Mouse (Mus musculus) splenic B cell, adult 2 months (primary cell): Measurements from ENCODE around the gene Akt1s1.
"Not testable (repeated sequence)": the region's sequence is repeated elsewhere in the genome, so short reads cannot be mapped to it uniquely, and the experiment has no call there.

Experiments used
- DNase-seq: peaks from one replicate; pipeline ENCODE4 v3.0.0-alpha.2; 2011; ENCODE audit warnings: low read depth, low spot score
- H3K27me3 ChIP-seq: 2 replicates; pipeline ENCODE4 v1.6.1; 2012; ENCODE audit warnings: mild to moderate bottlenecking, low read length, moderate library complexity, mixed read lengths; ENCODE audit not compliant: control insufficient read depth, poor library complexity, insufficient read depth, severe bottlenecking
- H3K36me3 ChIP-seq: 2 replicates; pipeline ENCODE4 v1.6.1; 2012; ENCODE audit warnings: mild to moderate bottlenecking, low read length, moderate library complexity, mixed read lengths; ENCODE audit not compliant: control insufficient read depth, poor library complexity, insufficient read depth, severe bottlenecking

Akt1s1 gene

DNA sequence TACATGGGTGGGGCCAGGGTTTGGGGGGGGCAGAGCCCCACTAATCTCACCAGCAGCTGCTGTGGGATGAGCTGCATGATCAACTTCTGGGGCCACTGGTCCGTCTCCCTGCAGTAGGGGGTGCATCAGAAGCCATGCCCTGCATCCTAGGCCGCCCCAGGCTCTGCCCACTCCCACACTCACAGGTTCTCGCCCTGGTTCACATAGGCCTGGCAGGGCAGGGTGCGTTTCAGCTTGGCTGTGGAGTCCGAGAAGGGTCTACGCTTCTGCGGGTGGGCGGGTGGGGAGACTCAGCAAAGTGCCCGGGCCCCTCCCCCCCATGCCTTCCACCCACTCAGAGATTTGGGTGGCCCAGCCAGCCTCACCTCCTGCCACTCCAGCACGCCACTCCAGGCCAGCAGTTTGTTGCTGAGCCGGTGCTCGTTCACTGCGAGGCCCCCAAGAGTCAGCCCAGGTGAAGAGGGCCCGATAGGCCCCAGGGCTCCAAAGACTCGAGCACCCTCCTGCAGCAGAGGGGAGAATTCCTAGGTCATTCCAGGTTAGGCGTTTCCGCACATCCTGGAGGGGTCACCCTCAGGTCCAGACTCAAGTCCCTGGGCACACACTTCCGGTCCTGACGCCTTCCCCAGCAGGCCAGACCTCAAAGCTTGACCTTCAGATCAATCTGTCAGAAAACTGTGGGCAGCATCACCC, 18.4 kb downstream of the Akt1s1 start:
- Histone ChIP-seq H3K36me3 (no peaks in the 10 kb centered on the region), H3K27me3 (no peaks in the 10 kb centered on the region)
- no peak for DNase-seq

DNA sequence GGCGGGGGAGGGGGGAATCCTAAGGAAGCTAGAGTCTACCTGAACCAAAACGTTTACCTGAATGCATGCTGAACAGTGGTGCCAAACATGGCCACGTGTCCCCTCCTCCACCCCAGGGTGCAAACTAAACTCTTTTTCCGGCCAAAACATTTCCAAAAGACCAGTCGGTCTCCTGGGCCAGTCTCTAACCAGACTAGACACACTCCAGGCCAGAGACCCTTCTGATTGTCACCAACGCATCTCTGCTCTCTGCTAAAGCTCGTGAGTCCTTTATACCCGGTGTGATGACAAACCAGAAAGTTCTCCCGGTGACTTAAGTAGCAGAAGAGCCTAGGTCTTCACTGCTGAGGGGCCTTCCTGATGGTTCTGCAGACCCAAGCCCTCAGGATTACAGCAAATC, 19.0 kb downstream of the Akt1s1 start:
- Histone ChIP-seq H3K36me3 (no peaks in the 10 kb centered on the region), H3K27me3 (no peaks in the 10 kb centered on the region)
- DNase-seq: no peak

DNA sequence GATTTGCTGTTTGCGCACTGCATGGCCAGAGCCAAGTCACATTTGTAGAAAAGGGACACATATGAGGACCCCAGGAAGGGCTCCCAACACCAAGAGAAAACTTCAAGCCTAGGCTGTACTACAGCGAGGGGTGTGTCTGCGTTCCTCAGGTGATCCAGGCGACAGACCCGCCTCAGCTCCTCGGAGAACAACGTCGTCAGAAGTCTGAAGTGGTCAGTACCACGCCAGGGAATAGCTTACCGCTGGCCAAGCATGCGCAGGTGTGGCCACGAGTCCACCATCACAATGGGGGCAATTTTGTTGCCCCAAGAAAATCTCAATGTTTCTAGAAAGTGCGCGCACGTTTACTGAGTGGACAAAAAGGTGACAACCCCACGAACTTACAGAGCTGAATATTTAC, 19.7 kb downstream of the Akt1s1 start:
- no peak for DNase-seq
- Histone ChIP-seq H3K27me3 (no peaks in the 10 kb centered on the region), H3K36me3 (no peaks in the 10 kb centered on the region)

DNA sequence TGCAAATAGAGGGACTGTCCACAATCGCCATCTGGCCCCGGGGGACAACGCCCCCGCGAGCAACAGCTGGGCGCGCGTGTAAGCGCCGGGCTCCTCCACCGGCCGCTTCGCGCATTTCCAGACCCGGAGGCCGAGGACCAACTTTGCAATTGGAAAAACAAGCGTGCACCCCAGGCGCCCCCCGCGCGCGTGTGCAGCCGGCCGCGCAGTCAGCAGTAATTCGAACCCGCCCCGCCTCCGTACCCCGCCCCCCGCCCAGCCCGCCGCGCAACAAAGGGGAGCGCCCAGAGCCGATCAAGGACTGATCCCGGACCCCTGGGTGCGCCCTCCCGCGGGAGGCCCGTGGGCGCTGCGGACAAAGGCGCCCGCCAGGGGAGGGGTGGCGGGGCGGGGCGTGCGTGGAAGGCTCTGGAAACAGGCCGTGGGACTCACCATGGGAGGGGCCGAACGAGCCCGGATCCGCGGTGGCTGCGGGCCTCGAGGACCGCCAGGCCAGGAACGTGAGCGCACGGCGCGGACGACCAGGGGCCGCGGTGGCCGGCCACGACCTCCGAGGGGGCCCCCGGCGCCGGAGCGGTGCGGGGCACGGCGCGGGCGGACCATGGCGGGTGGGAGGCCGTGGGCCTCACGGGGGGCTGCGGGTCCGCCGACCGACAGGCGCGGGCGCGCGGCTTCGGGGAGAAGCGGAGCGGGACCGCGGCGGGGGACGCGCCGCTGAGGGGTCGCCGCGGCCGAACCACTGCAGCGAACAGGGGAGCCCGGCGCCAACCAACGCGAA, 20.3 kb downstream of the Akt1s1 start:
- no peaks in the 10 kb centered on the region for H3K27me3 ChIP-seq
- DNase-seq: peak; percentile 60
- H3K36me3 ChIP-seq: no peaks in the 10 kb centered on the region

DNA sequence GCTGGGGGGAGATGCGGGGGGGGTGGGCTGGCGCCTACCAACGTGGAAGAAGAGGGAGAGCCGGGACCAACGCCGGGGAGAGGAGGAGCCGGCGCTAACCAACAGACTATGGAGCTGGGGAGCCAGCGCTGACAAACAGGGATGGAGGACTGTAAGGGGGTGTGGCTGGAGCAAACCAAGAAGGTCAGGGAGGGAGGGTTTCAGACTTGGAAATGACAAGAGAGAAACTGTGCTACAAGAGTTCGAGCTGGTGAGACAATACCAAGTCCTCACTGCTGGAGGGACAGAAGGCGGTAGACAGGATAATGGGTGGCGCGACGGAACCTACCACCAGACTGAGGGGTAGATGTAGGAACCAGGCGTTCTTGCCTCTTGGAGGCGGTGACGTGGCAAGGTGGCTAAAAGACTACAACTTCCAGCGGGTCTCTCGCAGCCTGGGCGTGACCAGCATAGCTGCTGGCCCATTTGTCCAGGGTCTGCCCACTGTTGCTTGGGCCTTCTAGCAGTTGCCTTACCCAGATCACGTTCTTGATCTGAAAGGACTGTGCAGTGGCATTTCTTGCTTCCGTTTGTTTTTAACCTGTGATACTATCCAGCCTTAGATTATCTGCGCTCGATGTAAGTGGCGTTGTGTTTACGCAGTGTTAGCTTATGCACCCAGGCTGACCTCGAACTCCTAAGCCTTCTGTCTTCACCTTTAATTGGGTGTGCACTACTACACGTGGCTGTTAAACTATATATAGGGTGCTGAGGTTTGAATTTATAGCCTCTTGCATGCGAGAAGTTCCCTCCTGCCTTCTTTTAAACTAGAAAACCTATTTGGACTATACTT, 21.1 kb downstream of the Akt1s1 start, which contains the start of gene Ptov1:
TSS of gene Ptov1 (minus strand) at position 92 of the 832 bp plus-strand sequence.
- no peaks in the 10 kb centered on the region for H3K36me3 ChIP-seq
- peak; percentile 78 for DNase-seq
- H3K27me3 ChIP-seq: no peaks in the 10 kb centered on the region

DNA sequence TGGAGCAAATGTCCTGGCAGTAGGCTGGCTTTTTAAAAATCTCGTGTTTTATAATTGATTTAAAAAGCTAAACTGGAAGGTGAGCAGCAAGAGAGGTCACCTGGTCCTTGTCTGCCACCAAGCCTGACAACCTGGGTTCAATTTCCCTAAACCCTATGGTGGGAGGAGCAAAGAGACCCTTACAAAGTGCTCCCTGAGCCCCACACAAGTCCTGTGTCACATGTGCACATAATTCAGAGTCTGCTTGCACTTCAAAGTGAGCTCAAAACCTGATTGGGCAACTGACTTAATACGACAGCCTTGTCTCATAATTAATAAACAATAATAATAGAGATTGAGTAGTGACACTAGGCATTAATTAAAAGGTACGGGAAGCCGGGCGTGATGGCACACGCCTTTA, 21.8 kb downstream of the Akt1s1 start:
- DNase-seq: no peak
- Histone ChIP-seq H3K27me3 (no peaks in the 10 kb centered on the region), H3K36me3 (no peaks in the 10 kb centered on the region)

DNA sequence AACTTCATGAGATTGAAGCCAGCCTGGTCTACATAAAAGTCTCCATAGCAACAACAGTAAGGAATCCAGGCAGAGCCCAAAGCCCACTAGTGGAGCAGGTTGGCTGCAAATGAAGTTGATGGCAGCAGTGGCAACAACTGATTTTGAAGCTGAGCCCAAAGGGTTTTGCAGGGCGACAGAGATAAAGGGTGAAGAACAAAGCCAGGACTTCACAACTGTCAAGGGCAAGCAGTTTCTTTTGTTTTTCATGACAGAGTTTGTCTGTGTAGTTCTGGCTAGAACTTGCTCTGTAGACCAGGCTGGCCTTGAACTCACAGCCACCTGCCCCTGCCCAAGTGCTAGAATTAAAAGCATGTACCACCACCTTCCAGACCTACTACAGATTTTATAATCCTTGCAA, 22.4 kb downstream of the Akt1s1 start:
- H3K27me3 ChIP-seq: no peaks in the 10 kb centered on the region
- DNase-seq: no peak
- H3K36me3 ChIP-seq: no peaks in the 10 kb centered on the region

DNA sequence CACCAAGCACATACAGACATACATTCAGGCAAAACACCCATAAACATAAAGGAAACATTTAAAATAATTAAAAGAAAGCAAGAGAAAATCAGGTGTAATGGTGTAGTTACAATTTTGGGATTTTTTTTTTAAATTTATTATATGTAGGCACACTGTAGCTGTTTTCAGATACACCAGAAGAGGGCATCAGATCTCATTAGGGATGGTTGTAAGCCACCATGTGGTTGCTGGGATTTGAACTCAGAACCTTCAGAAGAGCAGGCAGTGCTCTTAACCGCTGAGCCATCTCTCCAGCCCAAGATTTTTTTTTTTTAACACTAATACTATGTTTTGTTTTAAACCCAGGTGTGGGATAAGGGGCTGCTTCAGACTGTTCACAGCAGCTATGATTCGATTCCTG, 23.0 kb downstream of the Akt1s1 start:
- DNase-seq, H3K27me3 ChIP-seq, H3K36me3 ChIP-seq: not testable (repeated sequence)

DNA sequence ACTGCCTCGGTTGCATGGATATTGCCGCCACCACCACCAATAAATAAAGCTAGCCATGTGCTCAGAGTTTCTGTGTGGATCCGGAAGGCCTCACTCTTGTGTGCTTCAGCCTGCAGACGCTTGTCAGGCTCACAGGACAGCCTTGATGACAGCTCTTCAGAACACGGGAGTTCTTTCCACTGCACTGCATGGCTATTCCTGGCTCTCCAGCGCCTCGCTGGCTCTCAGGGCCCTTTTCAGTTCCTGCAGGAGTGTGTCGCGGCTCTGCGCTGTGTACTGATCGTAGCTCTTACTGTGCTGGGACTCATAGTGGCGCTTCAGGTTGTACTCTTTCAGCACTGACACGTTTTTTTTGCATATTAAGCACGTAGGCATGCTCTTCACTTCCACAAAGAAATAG, 29.0 kb downstream of the Akt1s1 start:
- Histone ChIP-seq H3K27me3 (no peaks in the 10 kb centered on the region), H3K36me3 (peaks cover 9% of the 10 kb centered on the region)
- DNase-seq: no peak

DNA sequence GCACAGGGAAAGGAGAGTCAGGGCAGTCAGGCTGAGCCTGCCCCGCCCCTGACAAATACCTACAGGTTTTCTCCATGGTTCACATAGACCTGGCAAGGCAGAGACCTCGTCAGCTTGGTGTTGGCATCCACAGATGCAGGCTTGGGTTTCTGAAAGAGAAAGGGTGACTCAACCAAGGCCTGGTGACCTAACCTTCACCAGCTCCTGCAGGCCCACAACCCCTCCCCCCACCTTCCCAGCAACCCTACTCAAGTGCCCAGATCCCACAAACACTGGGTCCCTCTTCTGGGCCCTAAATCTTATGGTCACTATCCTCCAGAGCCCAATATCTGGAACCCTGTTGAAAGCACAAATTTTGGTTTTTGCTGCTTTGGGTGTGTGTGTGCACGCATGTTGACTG, 34.2 kb downstream of the Akt1s1 start:
- DNase-seq: no peak

DNA sequence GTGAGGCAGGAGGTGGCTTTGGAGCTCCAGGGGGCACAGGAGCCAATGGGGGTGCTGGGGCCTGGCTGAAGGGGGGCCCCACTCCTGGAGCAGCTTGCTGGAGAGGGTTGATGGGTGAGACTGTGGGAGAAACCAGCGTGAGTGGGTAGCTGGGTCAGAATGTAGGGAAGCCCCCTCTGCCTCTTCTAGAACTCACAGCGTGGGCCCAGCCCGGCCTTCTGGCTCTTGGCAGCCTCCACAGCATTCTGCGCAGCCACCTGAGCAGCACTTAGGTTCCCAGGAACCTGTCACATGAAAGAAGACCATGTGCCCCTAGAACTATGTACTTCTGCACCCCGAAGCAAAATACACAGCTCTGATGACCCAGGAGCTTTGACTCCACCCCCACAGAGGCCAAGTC, 35.8 kb downstream of the Akt1s1 start:
- H3K36me3 ChIP-seq: peaks cover 12% of the 10 kb centered on the region
- H3K27me3 ChIP-seq: no peaks in the 10 kb centered on the region
- DNase-seq: no peak

More for the DNA sequence above, 34.2 kb downstream of the Akt1s1 start:
- no peaks in the 10 kb centered on the region for H3K27me3 ChIP-seq
- H3K36me3 ChIP-seq: peaks cover 9% of the 10 kb centered on the region

DNA sequence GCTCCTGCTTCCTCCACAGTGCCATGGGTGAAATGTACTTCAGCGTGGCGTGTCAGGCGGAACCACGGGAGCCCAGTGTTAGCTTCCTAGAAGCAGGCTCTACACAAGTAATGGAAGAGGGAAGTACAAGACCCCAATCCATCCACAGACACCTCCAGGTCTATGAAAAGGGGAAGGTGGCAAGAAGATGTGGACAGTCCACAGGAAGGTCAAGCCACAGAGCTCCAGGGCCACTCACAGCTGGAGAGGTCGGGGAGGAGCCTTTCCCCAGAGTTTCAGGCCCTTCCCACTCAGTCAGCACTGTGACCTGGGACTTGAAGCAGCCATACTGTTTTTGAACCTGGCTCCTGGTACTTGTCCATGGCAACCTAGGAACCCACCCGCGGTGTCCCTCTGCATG, 38.2 kb downstream of the Akt1s1 start:
- peaks cover 5% of the 10 kb centered on the region; the same call in 1 of the 2 replicates for H3K36me3 ChIP-seq
- DNase-seq: no peak

DNA sequence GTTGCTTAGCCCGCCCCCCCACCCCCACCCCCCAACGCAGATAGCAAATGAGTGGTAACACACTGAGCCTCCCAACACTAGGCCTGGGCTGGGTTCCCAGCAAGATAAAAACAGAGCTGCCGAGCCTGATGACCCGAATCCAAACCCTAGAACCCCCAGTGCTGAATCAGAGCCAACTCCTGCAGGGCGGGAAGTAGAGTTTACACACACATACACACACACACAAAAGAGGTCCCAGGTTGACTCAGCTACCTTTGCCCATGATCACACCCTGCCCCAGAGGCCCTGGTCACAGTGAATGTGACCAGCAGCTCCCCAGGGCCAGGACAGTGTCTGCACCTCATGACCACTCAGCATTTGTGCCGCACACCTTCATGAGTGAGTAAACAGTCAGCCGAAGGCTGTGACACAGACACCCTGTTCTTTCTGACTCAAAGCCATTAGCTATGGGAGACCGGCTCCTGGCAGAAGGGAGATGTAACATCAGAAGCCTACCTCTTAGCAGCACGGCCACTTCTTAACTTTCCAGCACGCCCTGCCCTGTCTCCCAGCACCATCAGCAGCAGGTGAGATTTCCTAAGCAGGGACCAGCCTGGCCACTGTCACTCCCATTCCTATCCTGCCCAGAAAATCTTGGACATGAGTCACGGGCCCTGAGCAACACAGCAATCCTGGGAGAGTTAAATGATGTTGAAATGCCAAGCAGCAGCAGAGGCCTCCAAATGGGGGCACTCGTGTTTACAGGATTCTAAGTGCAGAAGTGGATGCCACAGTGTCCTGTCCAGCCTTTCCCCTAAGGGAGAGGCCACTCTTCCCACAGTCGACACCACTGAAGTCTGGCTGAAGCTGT, 39.7 kb downstream of the Akt1s1 start:
- Histone ChIP-seq H3K27me3 (no peaks in the 10 kb centered on the region), H3K36me3 (0 out of 2 replicates have a peak, but pooled peaks cover 4% of the 10 kb centered on the region)
- no peak for DNase-seq

More for the DNA sequence above, 38.2 kb downstream of the Akt1s1 start:
- no peaks in the 10 kb centered on the region for H3K27me3 ChIP-seq

DNA sequence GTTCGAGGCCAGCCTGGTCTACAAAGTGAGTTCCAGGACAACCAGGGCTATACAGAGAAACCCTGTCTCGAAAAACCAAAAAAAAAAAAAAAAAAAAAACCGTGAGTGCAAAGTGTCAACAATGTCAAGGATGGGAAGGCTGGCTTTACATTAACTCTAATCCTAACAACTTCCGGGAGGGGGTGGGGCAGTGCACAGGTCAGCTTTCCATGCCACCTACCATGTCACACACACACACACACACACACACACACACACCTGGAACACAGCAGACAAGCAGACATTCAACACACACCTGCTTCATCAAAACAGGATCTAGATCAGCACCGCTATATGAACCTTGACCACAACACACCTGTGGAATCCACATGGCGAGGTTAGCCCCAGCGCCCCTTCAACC, 41.4 kb downstream of the Akt1s1 start:
- Histone ChIP-seq H3K27me3 (no peaks in the 10 kb centered on the region), H3K36me3 (0 out of 2 replicates have a peak, but pooled peaks cover 4% of the 10 kb centered on the region)
- no peak for DNase-seq
